Mouse (Mus musculus) MEL (cell line): ENCODE data around the gene Adcy1.

Experiments used
- CTCF ChIP-seq, 3 experiments: IDR thresholded peaks in 2 of 3; conservative IDR thresholded peaks in 1 of 3; 2 replicates each; pipeline ENCODE4 v1.5.1; 2011 to 2012; ENCODE audit warnings: low read length in 3 of 3, low read depth in 2 of 3, mild to moderate bottlenecking in 2 of 3, improper control_type of control experiment in 1 of 3, inconsistent platforms in 1 of 3, mixed read lengths in 1 of 3, moderate library complexity in 1 of 3; ENCODE audit not compliant: control insufficient read depth in 1 of 3, insufficient read depth in 1 of 3, poor library complexity in 1 of 3, severe bottlenecking in 1 of 3
- EP300 ChIP-seq, 2 experiments: IDR thresholded peaks; 2 replicates each; pipeline ENCODE4 v1.6.1; 2011; ENCODE audit warnings: improper control_type of control experiment in 2 of 2, low read length in 2 of 2, low read depth in 1 of 2, mild to moderate bottlenecking in 1 of 2
- MAFK ChIP-seq: IDR thresholded peaks from 2 replicates; pipeline ENCODE4 v1.6.1; 2011; ENCODE audit warnings: low read depth, mild to moderate bottlenecking, low read length, improper control_type of control experiment, borderline replicate concordance
- POLR2A ChIP-seq, 2 experiments: IDR thresholded peaks; 2 replicates each; pipeline ENCODE4 v1.6.1; 2011 to 2012; ENCODE audit warnings: low read length in 2 of 2, mild to moderate bottlenecking in 2 of 2, control low read depth in 1 of 2, improper control_type of control experiment in 1 of 2, low read depth in 1 of 2, moderate library complexity in 1 of 2; ENCODE audit not compliant: control insufficient read depth in 1 of 2, insufficient read depth in 1 of 2, poor library complexity in 1 of 2
- POLR2AphosphoS5 ChIP-seq: IDR thresholded peaks from 2 replicates; pipeline ENCODE4 v1.6.1; 2012; ENCODE audit warnings: low read depth, borderline replicate concordance, mild to moderate bottlenecking, inconsistent platforms, low read length, moderate library complexity, mixed read lengths
- ZKSCAN1 ChIP-seq: IDR thresholded peaks from 2 replicates; pipeline ENCODE4 v1.6.1; 2012; ENCODE audit warnings: low read depth, mild to moderate bottlenecking, inconsistent platforms, low read length, improper control_type of control experiment, moderate library complexity
- ZNF384 ChIP-seq: IDR thresholded peaks from 2 replicates; pipeline ENCODE4 v1.6.1; 2012; ENCODE audit warnings: low read depth, mild to moderate bottlenecking, inconsistent platforms, low read length, improper control_type of control experiment

DNA sequence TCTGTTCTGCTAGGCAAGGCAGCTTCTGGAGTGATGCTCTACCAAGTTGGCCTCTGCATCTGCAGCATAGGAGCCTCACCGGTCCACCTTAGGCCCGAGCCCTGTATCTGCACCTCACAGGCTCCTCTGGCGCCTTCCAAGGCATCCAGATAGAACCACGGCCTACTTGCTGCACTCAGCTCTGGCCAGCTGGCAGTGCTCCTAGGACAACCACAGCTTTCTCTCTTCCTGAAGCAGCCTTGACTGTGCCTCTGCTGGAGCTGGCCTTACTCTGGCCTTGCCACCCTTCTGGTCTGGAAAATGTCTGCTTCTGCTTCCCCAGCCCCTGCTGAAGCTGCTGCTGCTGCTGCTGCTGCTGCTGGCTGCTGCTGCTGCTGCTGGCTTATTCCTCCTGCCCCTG lies 45.8 kb downstream of the Adcy1 start:
- TF ChIP-seq CTCF (IDR thresholded peaks at IDR 0.05 in 2 of 3, conservative IDR thresholded peaks at IDR 0.05 in 1 of 3; ENCODE audit: control insufficient read depth in 1 of 3, insufficient read depth in 1 of 3, low read depth in 2 of 3, low read length in 3 of 3, poor library complexity in 1 of 3, severe bottlenecking in 1 of 3) (no peak), MAFK (no peak), ZKSCAN1 (no peak), ZNF384 (no peak), EP300 (IDR thresholded peaks at IDR 0.05; ENCODE audit: low read depth in 1 of 2, low read length in 2 of 2) (no peak), POLR2AphosphoS5 (no peak), POLR2A (IDR thresholded peaks at IDR 0.05; ENCODE audit: control insufficient read depth in 1 of 2, insufficient read depth in 1 of 2, low read depth in 1 of 2, low read length in 2 of 2, poor library complexity in 1 of 2) (no peak)
